Mouse (Mus musculus) cerebellum, adult 11-12 months (tissue): ENCODE measurements at regions not wholly inside any gene's neighbourhood (a gene's known extent, or its start where the extent isn't known, plus 50 kb on each side); places are given as distances from the start of the nearest gene placed in this dataset.
"Not testable (repeated sequence)": the region's sequence is repeated elsewhere in the genome, so short reads cannot be mapped to it uniquely, and the experiment has no call there.

Source experiments
- DNase-seq: peaks from one replicate; pipeline ENCODE4 v3.0.0; 2022

GRCm38 (mm10) chr1:64463715-64464290, 68.6 kb upstream of the Creb1 start:
- no peak for DNase-seq

DNA sequence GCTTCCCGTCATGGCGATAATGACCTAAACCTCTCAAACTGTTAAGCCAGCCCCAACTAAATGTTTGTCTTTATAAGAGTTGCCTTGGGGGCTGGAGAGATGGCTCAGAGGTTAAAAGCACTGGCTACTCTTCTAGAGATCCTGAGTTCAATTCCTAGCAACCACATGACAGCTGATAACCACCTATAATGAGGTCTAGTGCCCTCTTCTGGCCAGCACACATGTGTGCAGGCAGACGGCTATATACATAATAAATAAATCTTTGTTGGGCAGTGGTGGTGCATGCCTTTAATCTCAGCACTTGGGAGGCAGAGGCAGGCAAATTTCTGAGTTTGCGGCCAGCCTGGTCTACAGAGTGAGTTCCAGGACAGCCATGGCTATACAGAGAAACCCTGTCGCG, 70.8 kb upstream of the Creb1 start:
- DNase-seq = not testable (repeated sequence)

GRCm38 (mm10) chr1:64457872-64458271, 74.6 kb upstream of the Creb1 start:
- DNase-seq = no peak

- DNase-seq = no peak
Observed at GRCm38 (mm10) chr1:64449141-64449540, 83.3 kb upstream of the Creb1 start.

GRCm38 (mm10) chr1:64448090-64448489, 84.4 kb upstream of the Creb1 start:
- peak; percentile 28 for DNase-seq

DNA sequence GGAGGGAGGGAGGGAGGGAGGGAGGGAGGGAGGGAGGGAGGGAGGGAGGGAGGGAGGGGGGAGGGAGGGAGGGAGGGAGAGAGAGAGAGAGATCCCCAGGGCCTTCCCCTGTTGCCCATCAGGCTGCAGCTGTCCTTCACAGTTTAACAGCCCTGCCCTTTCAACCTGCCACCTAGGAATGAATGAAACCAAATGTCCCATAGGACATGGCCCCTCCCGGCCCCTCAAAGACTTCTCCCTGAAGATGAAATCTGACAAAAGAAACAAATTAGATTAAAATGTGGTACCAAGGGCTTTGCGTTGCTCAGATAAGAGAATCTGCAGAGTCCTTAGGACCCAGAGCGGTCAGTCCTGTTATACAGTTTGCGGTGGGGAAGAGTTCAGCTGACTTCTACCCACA, 86.0 kb upstream of the Creb1 start:
- DNase-seq = peak; percentile 16

DNA sequence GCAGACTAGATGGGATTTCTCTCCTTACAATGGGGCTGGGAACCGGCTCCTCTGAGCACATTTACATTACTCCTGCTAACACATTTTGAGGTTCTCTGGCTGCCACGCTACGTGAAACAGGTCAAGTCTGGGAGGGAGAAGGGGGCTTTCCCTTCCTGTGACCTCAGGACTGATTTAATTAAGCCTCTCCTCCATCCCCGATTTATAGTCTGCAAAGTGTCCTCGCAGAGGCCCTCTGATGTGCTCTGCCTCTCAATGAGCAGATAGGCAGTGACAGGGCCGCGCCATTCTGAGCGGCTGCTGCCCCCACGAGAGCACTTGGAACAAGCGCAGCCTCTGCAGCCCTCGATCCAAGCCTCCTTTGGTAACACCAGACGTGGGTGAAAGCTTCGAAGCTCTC, 86.5 kb upstream of the Creb1 start:
- DNase-seq = peak; percentile 89

- no peak for DNase-seq
Observed at GRCm38 (mm10) chr1:64443436-64443835, 89.0 kb upstream of the Creb1 start.

DNA sequence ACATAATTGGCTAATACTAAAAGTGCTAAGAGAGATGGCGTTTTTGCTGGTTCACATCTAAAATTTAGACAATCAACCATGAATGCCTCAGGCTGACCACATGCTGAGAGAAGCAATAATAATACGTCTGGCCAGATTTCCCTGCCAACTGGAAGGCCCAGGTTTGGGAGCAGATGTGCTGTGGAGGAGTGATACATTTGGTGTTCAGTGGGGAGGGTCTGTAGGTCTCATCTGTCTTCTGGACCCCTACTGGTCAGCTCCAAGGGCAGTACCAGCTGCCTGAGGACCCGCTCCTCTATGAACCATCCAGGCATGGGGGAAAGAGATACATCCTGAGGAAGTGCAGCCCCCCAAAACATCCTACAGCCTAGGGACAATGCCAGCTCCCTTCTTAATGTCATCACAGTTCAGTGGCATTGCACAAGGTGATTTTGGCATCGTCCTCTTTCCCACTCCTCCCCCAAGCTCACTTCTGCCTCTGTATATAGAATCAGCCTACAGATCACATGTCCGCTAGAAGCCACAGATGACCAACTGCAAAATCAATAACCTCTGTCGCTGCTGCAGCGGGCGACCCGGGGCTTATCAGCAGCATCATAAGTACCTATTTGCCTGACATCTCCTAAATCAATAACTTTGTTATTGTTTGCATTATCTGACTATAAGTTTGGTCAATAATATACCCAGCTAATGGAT, 90.1 kb upstream of the Creb1 start:
- DNase-seq = no peak

GRCm38 (mm10) chr1:64423256-64423655, 109.2 kb upstream of the Creb1 start:
- no peak for DNase-seq

- DNase-seq = no peak
Observed at GRCm38 (mm10) chr1:64418567-64418966, 113.9 kb upstream of the Creb1 start.

DNA sequence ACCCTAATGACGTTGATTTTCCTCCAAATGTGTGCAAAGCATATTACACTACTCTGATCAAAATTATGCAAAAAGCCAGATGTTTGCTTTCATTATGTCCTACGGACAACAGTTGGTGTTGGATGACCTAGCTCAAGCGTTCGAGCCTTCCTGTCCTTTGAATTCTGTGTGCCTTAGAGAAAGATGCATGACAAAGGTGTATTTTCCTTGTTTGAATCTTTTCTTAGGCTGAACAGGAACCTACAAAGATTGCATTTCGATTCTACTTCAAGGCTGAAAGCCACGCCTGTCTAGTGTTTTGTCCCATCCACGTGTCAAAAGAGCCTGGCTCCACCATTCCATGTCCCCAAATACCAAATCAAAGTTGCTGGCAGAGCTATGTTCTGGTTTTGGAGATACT, 116.5 kb upstream of the Creb1 start:
- no peak for DNase-seq

- peak; percentile 29 for DNase-seq
Observed at GRCm38 (mm10) chr1:64413181-64413560, 119.3 kb upstream of the Creb1 start.

- DNase-seq = peak; percentile 50
Observed at GRCm38 (mm10) chr1:64412481-64413180, 119.8 kb upstream of the Creb1 start.

DNA sequence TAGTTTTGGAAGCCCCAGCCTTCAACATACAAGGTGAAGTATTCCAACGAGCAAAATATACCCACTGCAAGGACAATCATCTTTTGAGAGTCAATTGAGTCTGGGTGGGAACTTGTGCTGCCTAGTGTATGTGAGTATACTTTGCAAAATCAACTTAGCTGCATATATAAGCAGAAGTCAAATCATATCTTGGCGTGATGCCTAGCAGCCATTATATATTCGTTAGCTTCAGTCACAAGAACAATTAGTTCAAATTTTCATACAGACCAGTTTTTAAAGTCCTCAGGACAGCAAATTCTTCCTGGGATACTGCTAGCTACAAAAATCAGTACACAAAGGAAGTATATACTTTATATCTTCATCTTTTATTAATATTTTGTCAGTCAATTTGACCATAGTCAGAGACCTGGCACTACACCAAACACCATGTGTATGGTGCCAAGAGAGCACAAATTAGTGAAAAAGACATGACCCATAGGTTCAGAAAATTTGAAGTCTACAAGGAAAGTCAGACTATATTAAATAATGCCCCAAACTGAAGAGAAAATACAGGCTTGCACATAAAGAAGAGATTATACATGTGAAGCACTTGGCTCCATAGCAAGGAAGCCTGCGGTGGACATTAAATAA, 120.5 kb upstream of the Creb1 start:
- no peak for DNase-seq

GRCm38 (mm10) chr1:64408807-64409582, 123.5 kb upstream of the Creb1 start:
- peak; percentile 86 for DNase-seq

DNA sequence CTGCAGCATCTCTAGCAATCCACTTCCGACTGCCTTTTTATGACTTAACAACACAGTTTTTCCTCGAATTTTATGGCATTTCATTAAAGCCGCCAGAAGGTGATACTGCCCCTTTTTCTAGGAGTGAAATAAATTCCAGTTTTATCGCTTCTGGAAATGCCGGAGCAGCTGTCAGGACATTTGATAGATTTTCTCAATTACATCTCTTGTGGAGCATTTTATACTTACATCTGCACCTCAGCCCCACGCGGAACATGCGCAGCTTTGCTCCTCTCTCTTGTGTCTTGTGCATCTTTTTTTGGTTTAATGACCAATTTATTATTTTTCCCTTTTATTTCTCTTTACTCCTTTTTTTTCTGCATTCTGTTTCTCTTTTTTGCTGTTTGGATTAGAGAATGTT, 140.9 kb upstream of the Creb1 start:
- no peak for DNase-seq

GRCm38 (mm10) chr1:64381264-64381663, 151.2 kb upstream of the Creb1 start:
- no peak for DNase-seq

DNA sequence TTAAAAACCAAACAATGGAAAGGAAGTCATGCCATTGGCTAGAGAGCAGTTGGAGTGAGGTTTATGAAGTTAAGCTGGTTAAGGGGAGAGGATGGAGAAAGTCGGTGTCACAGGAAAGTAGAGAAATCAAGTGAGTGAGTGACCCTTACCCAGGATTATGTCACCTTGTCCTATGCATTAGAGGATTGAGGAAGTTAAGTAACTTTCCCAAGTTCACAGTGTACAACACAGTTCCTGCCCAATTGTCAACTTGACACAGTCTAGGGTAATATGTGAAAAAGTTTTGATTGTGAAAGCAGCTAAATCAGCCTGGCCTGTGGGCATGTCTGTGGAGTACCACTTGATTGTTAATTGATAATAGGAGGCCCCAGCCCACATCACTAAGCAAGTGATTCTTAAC, 156.0 kb upstream of the Creb1 start:
- not testable (repeated sequence) for DNase-seq

- no peak for DNase-seq
Observed at GRCm38 (mm10) chr1:64374286-64375071, 158.0 kb upstream of the Creb1 start.

GRCm38 (mm10) chr1:64364095-64364494, 168.3 kb upstream of the Creb1 start:
- DNase-seq = no peak

DNA sequence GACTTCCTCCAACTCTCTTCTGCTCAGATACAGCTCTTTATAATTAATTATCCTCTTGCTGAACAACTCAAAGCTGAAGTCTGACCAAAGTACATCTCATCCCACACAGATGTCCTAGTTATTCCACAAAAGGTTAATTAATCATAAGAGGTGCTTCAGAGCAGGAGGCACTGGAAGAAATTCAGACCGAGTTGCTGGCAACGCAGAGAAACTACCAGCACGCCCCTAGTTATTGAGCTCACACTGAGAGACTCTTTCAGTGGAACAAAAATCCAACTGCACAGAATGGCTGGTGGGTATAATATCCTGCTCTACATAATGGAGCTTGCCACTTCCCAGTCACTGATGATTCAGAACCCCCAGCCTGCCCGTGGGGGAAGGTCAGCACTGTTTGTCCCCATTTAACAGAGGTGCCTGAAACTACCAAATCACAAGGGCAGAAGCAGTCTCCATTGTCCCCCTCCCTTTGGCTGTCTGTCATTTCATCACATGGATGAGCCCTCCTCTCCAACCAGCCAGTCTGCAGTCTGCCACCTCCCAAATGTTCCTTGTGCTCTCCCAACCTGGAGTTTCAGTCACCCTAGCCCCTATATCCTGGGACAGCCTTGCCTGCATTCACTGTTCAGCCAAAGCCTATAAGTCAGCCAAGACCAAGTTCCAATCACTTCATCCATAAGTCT, 170.3 kb upstream of the Creb1 start:
- no peak for DNase-seq
